Mouse (Mus musculus) liver, postnatal 0 days (tissue): ENCODE data around the gene Mag. TPM values are rescaled to one million over a fixed set of nuclear protein-coding genes. Genes with fewer than 3 reads are reported as not detected.

Experiments used
- ATAC-seq: fragments of 200-750 bp; cut with Nextera tagmentation; 2 replicates; pipeline ENCODE4 v1.8.0; 2017; ENCODE audit warnings: mild to moderate bottlenecking, moderate library complexity
- DNase-seq: peaks from one replicate; pipeline ENCODE4 v3.0.0-alpha.2; 2016
- H3K27ac ChIP-seq: fragments of 300-500 bp; sonication (generic); 2 replicates; pipeline ENCODE4 v1.5.1; 2014; ENCODE audit warnings: antibody characterized with exemption, moderate library complexity, mild to moderate bottlenecking, low read depth
- H3K27me3 ChIP-seq: fragments of 300-500 bp; sonication (generic); 2 replicates; pipeline ENCODE4 v1.6.1; 2014; ENCODE audit warnings: low read length, control low read depth, mixed read lengths; ENCODE audit not compliant: insufficient read depth
- H3K36me3 ChIP-seq: fragments of 300-500 bp; sonication (generic); replicated peaks from 2 replicates; pipeline ENCODE4 v1.6.1; 2014; ENCODE audit warnings: mild to moderate bottlenecking, control low read depth, low read length, moderate library complexity, mixed read lengths; ENCODE audit not compliant: insufficient read depth
- H3K4me1 ChIP-seq: fragments of 300-500 bp; sonication (generic); 2 replicates; pipeline ENCODE4 v1.6.1; 2014; ENCODE audit warnings: antibody characterized with exemption, mild to moderate bottlenecking, control low read depth; ENCODE audit not compliant: insufficient read depth
- H3K4me2 ChIP-seq: fragments of 300-500 bp; sonication (generic); 2 replicates; pipeline ENCODE4 v1.6.1; 2014; ENCODE audit warnings: low read depth, mild to moderate bottlenecking, low read length, moderate library complexity, mixed read lengths
- H3K4me3 ChIP-seq: fragments of 300-500 bp; sonication (generic); 2 replicates; pipeline ENCODE4 v1.5.1; 2014; ENCODE audit warnings: low read depth, low read length
- H3K9ac ChIP-seq: fragments of 300-500 bp; sonication (generic); replicated peaks from 2 replicates; pipeline ENCODE4 v1.6.1; 2014; ENCODE audit warnings: mild to moderate bottlenecking, moderate library complexity
- H3K9me3 ChIP-seq: fragments of 300-500 bp; sonication (generic); 2 replicates; pipeline ENCODE4 v1.6.1; 2016; ENCODE audit warnings: mild to moderate bottlenecking, control low read depth, low read length, mixed read lengths
- CTCF ChIP-seq: sonication (generic); IDR thresholded peaks from 2 replicates; pipeline ENCODE4 v1.5.1; 2016; ENCODE audit warnings: antibody characterized with exemption, low read depth
- EP300 ChIP-seq: IDR thresholded peaks from 2 replicates; pipeline ENCODE4 v1.6.1; 2016; ENCODE audit warnings: antibody characterized with exemption, low read depth, mild to moderate bottlenecking
- WGBS: fragments of 180-500 bp; shearing (Covaris S2); extraction: QIAGEN DNeasy Blood & Tissue Kit; methylation state at CpG from one replicate; pipeline ENCODE4 v1.1.7; 2014; ENCODE audit not compliant: insufficient replicate concordance; 5-methylcytosine and 5-hydroxymethylcytosine counted together
- polyA plus RNA-seq: library from polyadenylated mRNA; unstranded; fragments of >200 nt; fragmentation: Nextera tagmentation; extraction: Ambion mirVana; gene quantifications from 2 replicates; pipeline ENCODE4 v1.2.1, GENCODE M21; 2015

The Mag gene
- polyA plus RNA-seq, 1 experiment from 2014 or later: 0.47 TPM

GRCm38 (mm10) chr7:30904042-30904441, 10.6 kb downstream of the Mag start:
- Histone ChIP-seq H3K9ac (no peak overlapping the region), H3K4me3 (no peak overlapping the region), H3K4me1 (peaks cover 8% of the 10 kb centered on the region; the same call in 1 of the 2 replicates), H3K9me3 (no peaks in the 10 kb centered on the region), H3K36me3 (no peaks in the 10 kb centered on the region), H3K27me3 (no peaks in the 10 kb centered on the region), H3K4me2 (no peak overlapping the region), H3K27ac (no peak overlapping the region)
- TF ChIP-seq EP300 (no peak), CTCF (peak; percentile 70)
- DNase-seq: no peak
- 31% methylated on average over 4 of the region's 4 CpGs for WGBS
- ATAC-seq: no peak

DNA sequence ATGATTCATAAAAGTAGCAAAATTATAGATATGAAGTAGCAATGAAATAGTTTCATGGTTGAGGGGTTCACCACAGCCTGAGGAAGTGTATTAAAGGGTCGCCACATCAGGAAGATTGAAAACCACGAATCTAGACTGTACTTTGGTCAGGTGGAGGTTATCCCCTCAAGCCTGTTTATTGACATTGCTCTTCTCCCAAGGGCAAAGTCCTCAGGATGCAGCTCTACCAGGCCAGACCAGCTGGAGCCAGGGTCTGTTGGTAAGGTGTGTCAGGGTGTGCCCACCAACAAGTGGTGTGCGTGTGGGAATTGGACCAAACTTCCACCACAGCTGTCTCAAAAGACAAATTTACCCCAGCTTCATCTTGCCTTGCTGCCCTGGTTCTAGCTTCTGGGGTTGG, 19.5 kb downstream of the Mag start:
- H3K4me1 ChIP-seq: peaks cover 13% of the 10 kb centered on the region
- H3K4me3 ChIP-seq: no peak overlapping the region
- TF ChIP-seq EP300 (no peak), CTCF (no peak)
- DNase-seq (no peak), ATAC-seq (peak; percentile 85)
- no peaks in the 10 kb centered on the region for H3K9me3 ChIP-seq
- no peak overlapping the region for H3K9ac ChIP-seq
- 0 out of 2 replicates have a peak overlapping the region, but pooled peaks have one; percentile 55 for H3K27ac ChIP-seq
- peak overlapping the region; percentile 19; the same call in 1 of the 2 replicates for H3K4me2 ChIP-seq
- WGBS: 45% methylated on average over 3 of the region's 3 CpGs
- no peaks in the 10 kb centered on the region for H3K36me3 ChIP-seq
- no peaks in the 10 kb centered on the region for H3K27me3 ChIP-seq

- ATAC-seq: no peak
- H3K9me3 ChIP-seq: no peaks in the 10 kb centered on the region
- no peak overlapping the region for H3K9ac ChIP-seq
- H3K36me3 ChIP-seq: no peaks in the 10 kb centered on the region
- H3K27me3 ChIP-seq: no peaks in the 10 kb centered on the region
- H3K27ac ChIP-seq: no peak overlapping the region
- peaks cover 13% of the 10 kb centered on the region for H3K4me1 ChIP-seq
- H3K4me2 ChIP-seq: no peak overlapping the region
- WGBS: 63% methylated on average over 3 of the region's 3 CpGs
- DNase-seq: no peak
- H3K4me3 ChIP-seq: no peak overlapping the region
- no peak for TF ChIP-seq CTCF
- no peak for TF ChIP-seq EP300
Measured at GRCm38 (mm10) chr7:30892515-30892914, 22.2 kb downstream of the Mag start.

GRCm38 (mm10) chr7:30891746-30892145, 22.9 kb downstream of the Mag start:
- H3K4me1 ChIP-seq: peaks cover 13% of the 10 kb centered on the region
- 71% methylated on average over 9 of the region's 9 CpGs for WGBS
- H3K4me2 ChIP-seq: no peak overlapping the region
- no peak overlapping the region for H3K27ac ChIP-seq
- TF ChIP-seq EP300 (no peak), CTCF (no peak)
- H3K9me3 ChIP-seq: no peaks in the 10 kb centered on the region
- no peak for ATAC-seq
- no peaks in the 10 kb centered on the region for H3K27me3 ChIP-seq
- H3K36me3 ChIP-seq: no peaks in the 10 kb centered on the region
- no peak for DNase-seq
- no peak overlapping the region for H3K4me3 ChIP-seq
- no peak overlapping the region for H3K9ac ChIP-seq

DNA sequence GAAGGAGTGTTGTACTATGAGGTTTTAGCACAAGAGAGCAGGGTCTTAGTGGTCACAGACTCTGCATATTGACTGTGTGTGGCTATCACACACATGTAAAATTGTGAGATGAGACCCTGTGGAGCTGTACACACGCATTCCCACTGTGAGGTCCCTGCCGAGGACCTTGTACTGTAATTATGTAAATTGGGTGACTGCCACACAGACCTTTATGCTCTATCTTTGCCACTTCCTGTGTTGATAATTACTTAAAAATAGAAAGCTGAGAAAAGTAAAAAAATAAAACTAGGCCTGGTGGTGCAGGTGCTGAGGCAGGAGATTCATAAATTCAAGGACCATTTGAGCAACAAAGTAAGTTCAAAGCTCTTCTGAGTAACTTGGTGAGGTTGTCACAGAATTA, 24.0 kb downstream of the Mag start:
- Histone ChIP-seq H3K27ac (peak overlapping the region; percentile 18; the same call in 1 of the 2 replicates), H3K4me2 (no peak overlapping the region), H3K27me3 (no peaks in the 10 kb centered on the region), H3K9ac (no peak overlapping the region; the same call in 1 of the 2 replicates), H3K9me3 (no peaks in the 10 kb centered on the region), H3K36me3 (no peaks in the 10 kb centered on the region), H3K4me1 (peaks cover 11% of the 10 kb centered on the region), H3K4me3 (no peak overlapping the region)
- DNase-seq (no peak), ATAC-seq (no peak)
- TF ChIP-seq CTCF (no peak), EP300 (no peak)
- 25% methylated on average over 2 of the region's 2 CpGs for WGBS

DNA sequence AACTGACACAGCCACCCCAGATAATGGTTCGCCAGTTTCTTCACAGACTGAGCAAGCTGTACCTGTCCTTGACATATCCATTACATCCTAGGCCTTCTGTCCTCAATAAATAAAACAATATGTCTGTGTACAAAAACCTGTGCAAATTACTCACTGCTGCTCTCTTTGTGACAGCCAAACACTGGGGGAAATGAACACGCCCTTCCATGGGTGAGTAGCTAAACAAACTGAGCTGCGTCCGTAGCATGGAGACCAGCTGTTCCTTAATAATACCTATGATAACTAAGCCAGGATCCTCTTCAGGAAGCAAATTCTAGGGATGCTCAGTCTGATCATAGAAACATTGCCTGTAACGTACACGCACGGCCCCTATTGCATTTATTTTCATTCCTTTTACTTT, 25.9 kb downstream of the Mag start:
- no peak overlapping the region for H3K4me3 ChIP-seq
- H3K9ac ChIP-seq: no peak overlapping the region
- no peaks in the 10 kb centered on the region for H3K27me3 ChIP-seq
- no peak for DNase-seq
- H3K9me3 ChIP-seq: no peaks in the 10 kb centered on the region
- H3K36me3 ChIP-seq: no peaks in the 10 kb centered on the region
- 78% methylated on average over 7 of the region's 7 CpGs for WGBS
- H3K27ac ChIP-seq: no peak overlapping the region
- no peak for ATAC-seq
- no peak overlapping the region for H3K4me2 ChIP-seq
- no peak for TF ChIP-seq CTCF
- no peak for TF ChIP-seq EP300
- 0 out of 2 replicates have a peak, but pooled peaks cover 4% of the 10 kb centered on the region for H3K4me1 ChIP-seq
